Mouse (Mus musculus): ENCODE results near the gene Rhoq. TPM values are rescaled to one million over a fixed set of nuclear protein-coding genes. Genes with fewer than 3 reads are reported as not detected.

Gene Rhoq
- polyA plus RNA-seq, 1 experiment, result 50.2 TPM

- Histone ChIP-seq H3K4me1 (ENCODE audit: control insufficient read depth, insufficient read depth, low read length) (peaks cover 76% of the 10 kb centered on the region), H3K27ac (ENCODE audit: insufficient read depth, low read depth, low read length) (no peak overlapping the region), H3K4me3 (ENCODE audit: insufficient read depth, low read length) (no peak overlapping the region)
- no peak for TF ChIP-seq POLR2A (IDR thresholded peaks at IDR 0.05; ENCODE audit: borderline replicate concordance, low read depth, low read length)
- TF ChIP-seq CTCF (IDR thresholded peaks at IDR 0.05; ENCODE audit: low read depth, low read length), result no peak
These were observed 5.7 kb downstream of the Rhoq start for GRCm38 (mm10) chr17:86968581-86968980.

GRCm38 (mm10) chr17:86969582-86969981, 6.7 kb downstream of the Rhoq start:
- no peak for TF ChIP-seq POLR2A (IDR thresholded peaks at IDR 0.05; ENCODE audit: borderline replicate concordance, low read depth, low read length)
- TF ChIP-seq CTCF (IDR thresholded peaks at IDR 0.05; ENCODE audit: low read depth, low read length), result no peak
- peak overlapping the region; percentile 40; the same call in 1 of the 2 replicates for H3K27ac ChIP-seq (ENCODE audit: insufficient read depth, low read depth, low read length)
- H3K4me1 ChIP-seq (ENCODE audit: control insufficient read depth, insufficient read depth, low read length), result peaks cover 82% of the 10 kb centered on the region
- no peak overlapping the region for H3K4me3 ChIP-seq (ENCODE audit: insufficient read depth, low read length)

GRCm38 (mm10) chr17:86970026-86970750, 7.3 kb downstream of the Rhoq start:
- no peak overlapping the region for H3K4me3 ChIP-seq (ENCODE audit: insufficient read depth, low read length)
- no peak for TF ChIP-seq POLR2A (IDR thresholded peaks at IDR 0.05; ENCODE audit: borderline replicate concordance, low read depth, low read length)
- TF ChIP-seq CTCF (IDR thresholded peaks at IDR 0.05; ENCODE audit: low read depth, low read length), result no peak
- peak overlapping the region; percentile 83; the same call in 1 of the 2 replicates for H3K27ac ChIP-seq (ENCODE audit: insufficient read depth, low read depth, low read length)
- H3K4me1 ChIP-seq (ENCODE audit: control insufficient read depth, insufficient read depth, low read length), result peaks cover 82% of the 10 kb centered on the region

GRCm38 (mm10) chr17:86971036-86971435, 8.2 kb downstream of the Rhoq start:
- TF ChIP-seq CTCF (IDR thresholded peaks at IDR 0.05; ENCODE audit: low read depth, low read length) (no peak), POLR2A (IDR thresholded peaks at IDR 0.05; ENCODE audit: borderline replicate concordance, low read depth, low read length) (no peak)
- peak overlapping the region; percentile 83 for H3K27ac ChIP-seq (ENCODE audit: insufficient read depth, low read depth, low read length)
- no peak overlapping the region for H3K4me3 ChIP-seq (ENCODE audit: insufficient read depth, low read length)
- peaks cover 76% of the 10 kb centered on the region for H3K4me1 ChIP-seq (ENCODE audit: control insufficient read depth, insufficient read depth, low read length)

DNA sequence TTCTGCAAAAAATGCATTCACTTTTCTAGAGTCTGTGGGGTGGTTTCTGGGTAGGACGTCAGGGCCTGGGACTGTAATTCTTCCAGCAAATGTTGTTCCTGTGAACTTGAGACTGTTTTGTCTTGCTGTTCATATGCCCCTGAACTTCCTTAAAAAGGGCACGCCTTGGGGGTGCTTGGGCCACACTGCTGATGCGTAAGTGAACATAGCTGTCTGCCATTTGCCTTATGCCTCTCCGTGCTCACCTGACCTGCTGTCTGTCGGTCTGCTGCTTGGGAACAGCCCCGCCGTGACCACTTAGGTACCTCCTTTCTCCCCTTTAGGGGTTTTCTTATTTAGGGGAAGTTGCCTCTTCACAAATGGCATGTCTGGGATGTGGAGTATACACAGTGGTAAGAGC, 9.0 kb downstream of the Rhoq start:
- H3K4me3 ChIP-seq (ENCODE audit: insufficient read depth, low read length), result no peak overlapping the region
- H3K27ac ChIP-seq (ENCODE audit: insufficient read depth, low read depth, low read length), result peak overlapping the region; percentile 83
- peaks cover 80% of the 10 kb centered on the region for H3K4me1 ChIP-seq (ENCODE audit: control insufficient read depth, insufficient read depth, low read length)
- TF ChIP-seq POLR2A (IDR thresholded peaks at IDR 0.05; ENCODE audit: borderline replicate concordance, low read depth, low read length), result no peak
- TF ChIP-seq CTCF (IDR thresholded peaks at IDR 0.05; ENCODE audit: low read depth, low read length), result no peak

DNA sequence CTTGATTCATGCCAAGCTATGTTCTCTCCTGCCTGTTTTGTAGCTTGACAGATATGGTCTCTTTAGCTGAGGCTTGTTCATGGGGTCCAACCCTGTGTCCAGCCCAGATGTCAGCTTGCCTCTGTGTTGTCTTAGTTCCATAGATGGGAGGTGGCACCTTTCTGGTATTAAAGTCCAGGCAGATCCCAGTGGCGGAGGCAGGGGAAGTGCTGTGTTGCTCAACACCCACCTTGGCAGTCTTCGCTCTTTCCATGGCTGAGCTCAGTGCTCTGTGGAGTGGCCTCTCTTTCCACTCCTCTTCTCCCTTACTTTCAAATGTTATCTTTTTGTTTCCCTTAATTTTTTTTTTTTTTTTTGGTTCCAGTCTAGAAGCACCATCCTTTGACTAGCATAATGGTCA, 10.2 kb downstream of the Rhoq start:
- peak overlapping the region; percentile 83 for H3K27ac ChIP-seq (ENCODE audit: insufficient read depth, low read depth, low read length)
- H3K4me1 ChIP-seq (ENCODE audit: control insufficient read depth, insufficient read depth, low read length), result peaks cover 75% of the 10 kb centered on the region
- H3K4me3 ChIP-seq (ENCODE audit: insufficient read depth, low read length), result no peak overlapping the region
- TF ChIP-seq POLR2A (IDR thresholded peaks at IDR 0.05; ENCODE audit: borderline replicate concordance, low read depth, low read length) (no peak), CTCF (IDR thresholded peaks at IDR 0.05; ENCODE audit: low read depth, low read length) (no peak)

DNA sequence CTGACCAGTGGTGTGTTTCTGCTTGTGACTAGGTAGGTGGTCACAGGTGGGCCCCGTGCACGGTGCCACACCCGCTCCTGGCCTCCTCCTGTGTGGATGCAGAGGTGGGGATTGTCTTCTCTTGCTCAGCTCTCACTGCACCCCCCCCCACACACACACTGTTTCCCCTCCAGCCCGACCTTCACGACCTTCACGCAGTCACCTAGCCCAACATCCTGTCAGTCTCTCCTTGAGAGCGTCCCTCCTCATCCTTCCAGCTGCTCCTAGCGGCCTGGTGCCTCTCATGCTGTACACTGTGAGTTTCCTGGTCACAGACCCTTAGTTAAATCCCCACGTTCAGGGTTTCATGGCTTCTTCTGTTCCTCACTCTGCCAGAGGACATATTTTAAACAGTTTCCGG, 13.5 kb downstream of the Rhoq start:
- H3K4me1 ChIP-seq (ENCODE audit: control insufficient read depth, insufficient read depth, low read length), result peaks cover 50% of the 10 kb centered on the region
- H3K27ac ChIP-seq (ENCODE audit: insufficient read depth, low read depth, low read length), result peak overlapping the region; percentile 78
- H3K4me3 ChIP-seq (ENCODE audit: insufficient read depth, low read length), result no peak overlapping the region
- TF ChIP-seq POLR2A (IDR thresholded peaks at IDR 0.05; ENCODE audit: borderline replicate concordance, low read depth, low read length), result no peak
- TF ChIP-seq CTCF (IDR thresholded peaks at IDR 0.05; ENCODE audit: low read depth, low read length), result no peak

- H3K4me1 ChIP-seq (ENCODE audit: control insufficient read depth, insufficient read depth, low read length), result peaks cover 31% of the 10 kb centered on the region
- TF ChIP-seq POLR2A (IDR thresholded peaks at IDR 0.05; ENCODE audit: borderline replicate concordance, low read depth, low read length), result no peak
- no peak for TF ChIP-seq CTCF (IDR thresholded peaks at IDR 0.05; ENCODE audit: low read depth, low read length)
- no peak overlapping the region for H3K4me3 ChIP-seq (ENCODE audit: insufficient read depth, low read length)
- peak overlapping the region; percentile 70 for H3K27ac ChIP-seq (ENCODE audit: insufficient read depth, low read depth, low read length)
These were observed 15.6 kb downstream of the Rhoq start for GRCm38 (mm10) chr17:86978496-86978895.

DNA sequence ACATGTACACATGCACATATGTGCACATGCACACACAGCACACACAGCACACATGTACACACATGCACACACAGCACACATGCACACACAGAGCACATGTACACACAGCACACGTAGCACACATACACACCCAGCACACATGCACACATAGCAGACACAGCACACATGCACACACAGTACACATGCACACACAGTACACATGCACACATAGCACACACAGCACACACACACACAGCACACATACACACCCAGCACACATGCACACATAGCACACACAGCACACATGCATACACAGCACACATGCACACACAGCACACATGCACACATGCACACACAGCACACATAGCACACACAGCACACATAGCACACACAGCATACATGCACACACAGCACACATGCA, 18.3 kb downstream of the Rhoq start:
- Histone ChIP-seq H3K4me3 (ENCODE audit: insufficient read depth, low read length) (no peak overlapping the region), H3K27ac (ENCODE audit: insufficient read depth, low read depth, low read length) (no peak overlapping the region), H3K4me1 (ENCODE audit: control insufficient read depth, insufficient read depth, low read length) (peaks cover 21% of the 10 kb centered on the region)
- TF ChIP-seq CTCF (IDR thresholded peaks at IDR 0.05; ENCODE audit: low read depth, low read length) (no peak), POLR2A (IDR thresholded peaks at IDR 0.05; ENCODE audit: borderline replicate concordance, low read depth, low read length) (no peak)

- peaks cover 16% of the 10 kb centered on the region for H3K4me1 ChIP-seq (ENCODE audit: control insufficient read depth, insufficient read depth, low read length)
- TF ChIP-seq POLR2A (IDR thresholded peaks at IDR 0.05; ENCODE audit: borderline replicate concordance, low read depth, low read length) (no peak), CTCF (IDR thresholded peaks at IDR 0.05; ENCODE audit: low read depth, low read length) (no peak)
- no peak overlapping the region for H3K27ac ChIP-seq (ENCODE audit: insufficient read depth, low read depth, low read length)
- no peak overlapping the region for H3K4me3 ChIP-seq (ENCODE audit: insufficient read depth, low read length)
These were observed 18.8 kb downstream of the Rhoq start for GRCm38 (mm10) chr17:86981701-86982100.
